Mouse (Mus musculus) heart, postnatal 0 days (tissue): ENCODE measurements around the gene Cobll1. TPM values are rescaled to one million over a fixed set of nuclear protein-coding genes. Genes with fewer than 3 reads are reported as not detected.

Source experiments
- ATAC-seq: fragments of 200-750 bp; cut with Nextera tagmentation; 2 replicates; pipeline ENCODE4 v1.8.0; 2017; ENCODE audit warnings: low read depth, moderate number of reproducible peaks, moderate library complexity; ENCODE audit not compliant: insufficient read depth
- DNase-seq: peaks from one replicate; pipeline ENCODE4 v3.0.0-alpha.2; 2016; ENCODE audit warnings: low spot score
- H3K27ac ChIP-seq: fragments of 300-500 bp; sonication (generic); 2 replicates; pipeline ENCODE4 v1.5.1; 2014; ENCODE audit warnings: low read depth, mild to moderate bottlenecking
- H3K27me3 ChIP-seq: fragments of 300-500 bp; sonication (generic); 2 replicates; pipeline ENCODE4 v1.6.1; 2014; ENCODE audit warnings: low read length, mixed read lengths; ENCODE audit not compliant: control insufficient read depth, insufficient read depth
- H3K36me3 ChIP-seq: fragments of 300-500 bp; sonication (generic); replicated peaks from 2 replicates; pipeline ENCODE4 v1.6.1; 2014; ENCODE audit warnings: low read length, mixed read lengths; ENCODE audit not compliant: control insufficient read depth, insufficient read depth
- H3K4me1 ChIP-seq: fragments of 300-500 bp; sonication (generic); 2 replicates; pipeline ENCODE4 v1.6.1; 2014; ENCODE audit warnings: antibody characterized with exemption; ENCODE audit not compliant: control insufficient read depth, insufficient read depth
- H3K4me2 ChIP-seq: fragments of 300-500 bp; sonication (generic); 2 replicates; pipeline ENCODE4 v1.6.1; 2014; ENCODE audit warnings: low read depth, mild to moderate bottlenecking, low read length, moderate library complexity
- H3K4me3 ChIP-seq: fragments of 300-500 bp; sonication (generic); 2 replicates; pipeline ENCODE4 v1.5.1; 2014; ENCODE audit warnings: low read depth, low read length
- H3K9ac ChIP-seq: fragments of 300-500 bp; sonication (generic); replicated peaks from 2 replicates; pipeline ENCODE4 v1.6.1; 2014; ENCODE audit warnings: low read depth, low read length, mixed read lengths
- H3K9me3 ChIP-seq: fragments of 300-500 bp; sonication (generic); replicated peaks from 2 replicates; pipeline ENCODE4 v1.6.1; 2016; ENCODE audit warnings: low read length; ENCODE audit not compliant: control insufficient read depth
- CTCF ChIP-seq: IDR thresholded peaks from 2 replicates; pipeline ENCODE4 v1.5.1; 2016; ENCODE audit warnings: antibody characterized with exemption, control low read depth, low read depth
- EP300 ChIP-seq: IDR thresholded peaks from 2 replicates; pipeline ENCODE4 v1.6.1; 2016; ENCODE audit warnings: antibody characterized with exemption, low read depth
- WGBS: fragments of 180-500 bp; shearing (Covaris S2); extraction: QIAGEN DNeasy Blood & Tissue Kit; methylation state at CpG from one replicate; pipeline ENCODE4 v1.1.7; 2014; 5-methylcytosine and 5-hydroxymethylcytosine counted together
- polyA plus RNA-seq: library from polyadenylated mRNA; unstranded; fragments of >200 nt; fragmentation: Nextera tagmentation; extraction: Ambion mirVana; gene quantifications from 2 replicates; pipeline ENCODE4 v1.2.1, GENCODE M21; 2015
- total RNA-seq: library from RNA; depleted of rRNA; stranded (reverse); fragments of >200 nt; gene quantifications from 2 replicates; pipeline ENCODE4 v1.2.3, GENCODE M21; 2014; ENCODE audit warnings: low replicate concordance

Cobll1 gene
- total and polyA plus RNA-seq, 2 experiments from 2014 or later, result 8.6 to 11.0 TPM

GRCm38 (mm10) chr2:65161715-65162114 is 77.5 kb downstream of the Cobll1 start:
- Histone ChIP-seq H3K27ac (no peak overlapping the region), H3K27me3 (no peaks in the 10 kb centered on the region), H3K4me1 (no peaks in the 10 kb centered on the region), H3K9me3 (no peaks in the 10 kb centered on the region), H3K4me3 (no peak overlapping the region), H3K36me3 (no peaks in the 10 kb centered on the region), H3K4me2 (no peak overlapping the region), H3K9ac (no peak overlapping the region)
- 67% methylated on average over 2 of the region's 2 CpGs for WGBS
- DNase-seq (no peak), ATAC-seq (no peak)
- TF ChIP-seq CTCF, result no peak
- TF ChIP-seq EP300, result no peak

- no peaks in the 10 kb centered on the region for H3K27me3 ChIP-seq
- no peak overlapping the region for H3K27ac ChIP-seq
- no peak overlapping the region for H3K4me3 ChIP-seq
- no peak for ATAC-seq
- no peaks in the 10 kb centered on the region for H3K9me3 ChIP-seq
- H3K4me2 ChIP-seq, result no peak overlapping the region
- no peaks in the 10 kb centered on the region for H3K4me1 ChIP-seq
- no peak overlapping the region for H3K9ac ChIP-seq
- WGBS, result 89% methylated on average over 5 of the region's 5 CpGs
- no peaks in the 10 kb centered on the region for H3K36me3 ChIP-seq
- TF ChIP-seq EP300 (no peak), CTCF (no peak)
- DNase-seq, result no peak
Measured at GRCm38 (mm10) chr2:65157981-65158651, 81.1 kb downstream of the Cobll1 start.

- Histone ChIP-seq H3K27me3 (no peaks in the 10 kb centered on the region), H3K4me3 (no peak overlapping the region), H3K9ac (no peak overlapping the region), H3K27ac (no peak overlapping the region), H3K4me1 (no peaks in the 10 kb centered on the region), H3K36me3 (no peaks in the 10 kb centered on the region), H3K4me2 (no peak overlapping the region), H3K9me3 (no peaks in the 10 kb centered on the region)
- TF ChIP-seq CTCF (no peak), EP300 (no peak)
- no peak for ATAC-seq
- no peak for DNase-seq
- 78% methylated on average over 2 of the region's 2 CpGs for WGBS
Measured at GRCm38 (mm10) chr2:65157325-65157724, 81.9 kb downstream of the Cobll1 start.

GRCm38 (mm10) chr2:65148928-65149327 is 90.3 kb downstream of the Cobll1 start:
- ATAC-seq (no peak), DNase-seq (no peak)
- no peaks in the 10 kb centered on the region for H3K9me3 ChIP-seq
- H3K9ac ChIP-seq, result no peak overlapping the region
- H3K4me2 ChIP-seq, result no peak overlapping the region
- no peak overlapping the region for H3K4me3 ChIP-seq
- H3K4me1 ChIP-seq, result no peaks in the 10 kb centered on the region
- H3K27ac ChIP-seq, result no peak overlapping the region
- TF ChIP-seq CTCF (no peak), EP300 (no peak)
- WGBS, result 78% methylated on average over 6 of the region's 6 CpGs
- H3K27me3 ChIP-seq, result no peaks in the 10 kb centered on the region
- peaks cover 25% of the 10 kb centered on the region for H3K36me3 ChIP-seq

GRCm38 (mm10) chr2:65147431-65147830 is 91.8 kb downstream of the Cobll1 start:
- Histone ChIP-seq H3K27me3 (no peaks in the 10 kb centered on the region), H3K9ac (no peak overlapping the region), H3K9me3 (peaks cover 6% of the 10 kb centered on the region; the same call in 1 of the 2 replicates), H3K27ac (no peak overlapping the region), H3K4me2 (no peak overlapping the region), H3K36me3 (peaks cover 25% of the 10 kb centered on the region), H3K4me1 (no peaks in the 10 kb centered on the region), H3K4me3 (no peak overlapping the region)
- 93% methylated on average over 1 of the region's 1 CpGs for WGBS
- DNase-seq, result no peak
- no peak for ATAC-seq
- TF ChIP-seq EP300 (no peak), CTCF (no peak)
